Mouse (Mus musculus) T-helper 17 cell (primary cell): ENCODE results near the gene Efcab14.

Source experiments
- in situ Hi-C, 2 experiments: fragments of 300-600 bp; cut with MboI, MseI; formaldehyde crosslinking; loops; 1 replicate in 1 of 2; 2 replicates in 1 of 2; pipeline ENCODE4 v1.15.1; 2025; ENCODE audit warnings: high pct_unique_total_duplicates in 2 of 2

Efcab14 gene

GRCm38 (mm10) chr4:115737551-115738041 is at the start of gene Efcab14:
Efcab14 (plus strand) TSS chr4:115737744.
- in situ Hi-C loops, result loop anchor here (5.0 to 25.0 kb wide), 3 partner anchors 85 to 750 kb away; partner anchors contain the start of genes Cmpk1 (in 1 of the 2) and Mob3c (in 1 of the 2)

GRCm38 (mm10) chr4:115701468-115701867 is 36.1 kb upstream of the Efcab14 start:
- in situ Hi-C loops, result loop anchor here in 1 of 2 experiments (10.0 kb wide), 1 partner anchor 217 kb away; no protein-coding TSS in a partner anchor

GRCm38 (mm10) chr4:115703927-115704505 is 33.5 kb upstream of the Efcab14 start:
- in situ Hi-C loops, result loop anchor here in 1 of 2 experiments (10.0 kb wide), 1 partner anchor 219 kb away; no protein-coding TSS in a partner anchor

- in situ Hi-C loops, result loop anchor here in 1 of 2 experiments (5.0 to 10.0 kb wide), 2 partner anchors 224 to 607 kb away; no protein-coding TSS in a partner anchor
These were observed 28.5 kb upstream of the Efcab14 start for GRCm38 (mm10) chr4:115708974-115709593.

GRCm38 (mm10) chr4:115709792-115710418 is 27.6 kb upstream of the Efcab14 start:
- in situ Hi-C loops, result loop anchor here in 1 of 2 experiments (5.0 to 10.0 kb wide), 2 partner anchors 225 to 608 kb away; no protein-coding TSS in a partner anchor

GRCm38 (mm10) chr4:115728721-115729120 is 8.8 kb upstream of the Efcab14 start:
- in situ Hi-C loops, result loop anchor here (10.0 to 25.0 kb wide), 2 partner anchors 226 to 741 kb away; partner anchors contain the start of gene Cmpk1 (in 1 of the 2)

GRCm38 (mm10) chr4:115731588-115732222 is 5.8 kb upstream of the Efcab14 start:
- in situ Hi-C loops, result loop anchor here in 1 of 2 experiments (5.0 to 25.0 kb wide), 2 partner anchors 251 to 744 kb away; partner anchors contain the start of gene Cmpk1

- in situ Hi-C loops, result loop anchor here in 1 of 2 experiments (5.0 to 25.0 kb wide), 2 partner anchors 250 to 745 kb away; partner anchors contain the start of gene Cmpk1
These were observed 5.2 kb upstream of the Efcab14 start for GRCm38 (mm10) chr4:115732223-115732818.

- in situ Hi-C loops, result loop anchor here in 1 of 2 experiments (5.0 to 25.0 kb wide), 2 partner anchors 249 to 746 kb away; partner anchors contain the start of gene Cmpk1
These were observed 3.8 kb upstream of the Efcab14 start for GRCm38 (mm10) chr4:115733746-115734145.

- in situ Hi-C loops, result loop anchor here (5.0 to 25.0 kb wide), 4 partner anchors 87 to 748 kb away; partner anchors contain the start of genes Cmpk1 (in 1 of the 2) and Mob3c (in 1 of the 2)
These were observed 2.7 kb upstream of the Efcab14 start for GRCm38 (mm10) chr4:115734867-115735266.

GRCm38 (mm10) chr4:115738481-115738985 is 989 bp downstream of the Efcab14 start:
- in situ Hi-C loops, result loop anchor here (5.0 to 25.0 kb wide), 3 partner anchors 84 to 751 kb away; partner anchors contain the start of genes Cmpk1 (in 1 of the 2) and Mob3c (in 1 of the 2)

- in situ Hi-C loops, result loop anchor here in 1 of 2 experiments (25.0 kb wide), 1 partner anchor 755 kb away; the partner anchor contains the start of gene Cmpk1
These were observed 5.1 kb downstream of the Efcab14 start for GRCm38 (mm10) chr4:115742658-115743057.

GRCm38 (mm10) chr4:115743096-115743495 is 5.6 kb downstream of the Efcab14 start:
- in situ Hi-C loops, result loop anchor here in 1 of 2 experiments (25.0 kb wide), 1 partner anchor 756 kb away; the partner anchor contains the start of gene Cmpk1

GRCm38 (mm10) chr4:115748181-115748580 is 10.6 kb downstream of the Efcab14 start:
- in situ Hi-C loops, result loop anchor here in 1 of 2 experiments (25.0 kb wide), 1 partner anchor 761 kb away; the partner anchor contains the start of gene Cmpk1

GRCm38 (mm10) chr4:115749336-115749735 is 11.8 kb downstream of the Efcab14 start:
- in situ Hi-C loops, result loop anchor here in 1 of 2 experiments (25.0 kb wide), 1 partner anchor 762 kb away; the partner anchor contains the start of gene Cmpk1

- in situ Hi-C loops, result no loop called here
These were observed 16.6 kb downstream of the Efcab14 start for GRCm38 (mm10) chr4:115754101-115754500.

- in situ Hi-C loops, result no loop called here
These were observed 17.3 kb downstream of the Efcab14 start for GRCm38 (mm10) chr4:115754851-115755250.

GRCm38 (mm10) chr4:115761206-115761605 is 23.7 kb downstream of the Efcab14 start:
- in situ Hi-C loops, result no loop called here

GRCm38 (mm10) chr4:115764581-115764980 is 27.0 kb downstream of the Efcab14 start:
- in situ Hi-C loops, result no loop called here
